Mouse (Mus musculus) granulocyte monocyte progenitor cell, adult 5-6 weeks (primary cell): ENCODE results near the gene Phf12. TPM values are rescaled to one million over a fixed set of nuclear protein-coding genes. Genes with fewer than 3 reads are reported as not detected.

ENCODE experiments used
- ATAC-seq: replicated peaks from 2 replicates; pipeline ENCODE4 v1.8.0; 2016; ENCODE audit warnings: mild to moderate bottlenecking, moderate TSS enrichment, inconsistent platforms; ENCODE audit not compliant: poor library complexity, severe bottlenecking
- total RNA-seq, 2 experiments: library from RNA; stranded (forward) in 1 of 2; stranded (reverse) in 1 of 2; fragments of 200-712, 200-1000 nt in 1 of 2; fragments of >200 nt in 1 of 2; fragmentation: Nextera tagmentation in 1 of 2; gene quantifications; 2 replicates each; pipeline ENCODE4 v1.2.3; 2014 to 2017

Gene Phf12
- total RNA-seq, 2 experiments from 2014 or later, result 28.2 to 57.7 TPM

- no peak for ATAC-seq
Measured at GRCm38 (mm10) chr11:78069130-78069529, 86.6 kb downstream of the Phf12 start.

- ATAC-seq, result no peak
Measured at GRCm38 (mm10) chr11:78069646-78070045, 87.1 kb downstream of the Phf12 start.

- no peak for ATAC-seq
Measured at GRCm38 (mm10) chr11:78071938-78072337, 89.4 kb downstream of the Phf12 start.

GRCm38 (mm10) chr11:78072425-78073130 is 90.0 kb downstream of the Phf12 start:
- no peak for ATAC-seq

GRCm38 (mm10) chr11:78073577-78074276 is 91.2 kb downstream of the Phf12 start:
- no peak for ATAC-seq

GRCm38 (mm10) chr11:78074277-78074652 is 91.7 kb downstream of the Phf12 start:
- no peak for ATAC-seq

GRCm38 (mm10) chr11:78074666-78075065 is 92.1 kb downstream of the Phf12 start:
- no peak for ATAC-seq

Other genes with a start within 250 kb of the Phf12 start
- gene Myo18a, start 219.5 kb upstream of the Phf12 start, total RNA-seq (2014; fragmentation: Nextera tagmentation), result 31.9 and 49.3 TPM in 2 replicates
- gene Myo18a, start 219.5 kb upstream of the Phf12 start, total RNA-seq (2017), result 62.6 and 66.5 TPM in 2 replicates
- gene Gm10277, start 195.0 kb upstream of the Phf12 start, total RNA-seq (2014; fragmentation: Nextera tagmentation), result not detected in 2 replicates
- gene Gm10277, start 195.0 kb upstream of the Phf12 start, total RNA-seq (2017), result 1.0 TPM in 1 of 2 replicates, not detected in the other
- gene Pipox, start 88.7 kb upstream of the Phf12 start, total RNA-seq (2014; fragmentation: Nextera tagmentation), result not detected in 2 replicates
- 0.39 and 0.77 TPM in 2 replicates for gene Pipox, start 88.7 kb upstream of the Phf12 start, total RNA-seq (2017)
- gene Sez6, start 52.0 kb upstream of the Phf12 start, total RNA-seq (2014; fragmentation: Nextera tagmentation), result not detected in 2 replicates
- gene Sez6, start 52.0 kb upstream of the Phf12 start, total RNA-seq (2017), result not detected in 2 replicates
- 7.6 and 14.0 TPM in 2 replicates for gene Dhrs13, start 49.5 kb downstream of the Phf12 start, total RNA-seq (2014; fragmentation: Nextera tagmentation)
- 5.7 and 9.7 TPM in 2 replicates for gene Dhrs13, start 49.5 kb downstream of the Phf12 start, total RNA-seq (2017)
- 52.3 and 54.2 TPM in 2 replicates for gene Flot2, start 55.2 kb downstream of the Phf12 start, total RNA-seq (2014; fragmentation: Nextera tagmentation)
- gene Flot2, start 55.2 kb downstream of the Phf12 start, total RNA-seq (2017), result 57.7 and 73.4 TPM in 2 replicates
- 17.8 and 18.7 TPM in 2 replicates for gene Eral1, start 97.6 kb downstream of the Phf12 start, total RNA-seq (2014; fragmentation: Nextera tagmentation)
- gene Eral1, start 97.6 kb downstream of the Phf12 start, total RNA-seq (2017), result 27.4 and 32.0 TPM in 2 replicates
- 13.5 and 16.8 TPM in 2 replicates for gene Fam222b, start 111.9 kb downstream of the Phf12 start, total RNA-seq (2014; fragmentation: Nextera tagmentation)
- 3.7 and 6.5 TPM in 2 replicates for gene Fam222b, start 111.9 kb downstream of the Phf12 start, total RNA-seq (2017)
- 4.9 and 7.3 TPM in 2 replicates for gene Traf4, start 182.8 kb downstream of the Phf12 start, total RNA-seq (2014; fragmentation: Nextera tagmentation)
- gene Traf4, start 182.8 kb downstream of the Phf12 start, total RNA-seq (2017), result 2.8 and 3.6 TPM in 2 replicates
- 3.5 and 14.4 TPM in 2 replicates for gene Nek8, start 193.9 kb downstream of the Phf12 start, total RNA-seq (2014; fragmentation: Nextera tagmentation)
- 5.8 and 6.1 TPM in 2 replicates for gene Nek8, start 193.9 kb downstream of the Phf12 start, total RNA-seq (2017)
- 1.1 and 3.5 TPM in 2 replicates for gene Tlcd1, start 194.0 kb downstream of the Phf12 start, total RNA-seq (2014; fragmentation: Nextera tagmentation)
- gene Tlcd1, start 194.0 kb downstream of the Phf12 start, total RNA-seq (2017), result 2.9 and 4.1 TPM in 2 replicates
- 5,451 and 5,560 TPM in 2 replicates for gene Rpl23a, start 200.8 kb downstream of the Phf12 start, total RNA-seq (2014; fragmentation: Nextera tagmentation)
- 3,079 and 3,080 TPM in 2 replicates for gene Rpl23a, start 200.8 kb downstream of the Phf12 start, total RNA-seq (2017)
- 6.1 and 7.2 TPM in 2 replicates for gene Rab34, start 205.7 kb downstream of the Phf12 start, total RNA-seq (2014; fragmentation: Nextera tagmentation)
- 1.5 and 3.6 TPM in 2 replicates for gene Rab34, start 205.7 kb downstream of the Phf12 start, total RNA-seq (2017)
- not detected in 2 replicates for gene Proca1, start 210.6 kb downstream of the Phf12 start, total RNA-seq (2014; fragmentation: Nextera tagmentation)
- gene Proca1, start 210.6 kb downstream of the Phf12 start, total RNA-seq (2017), result not detected in 2 replicates